Mouse (Mus musculus) T-helper 17 cell (primary cell): ENCODE data around the gene Nmt1.

Experiments
- in situ Hi-C, 2 experiments: fragments of 300-600 bp; cut with MboI, MseI; formaldehyde crosslinking; loops; 1 replicate in 1 of 2; 2 replicates in 1 of 2; pipeline ENCODE4 v1.15.1; 2025; ENCODE audit warnings: high pct_unique_total_duplicates in 2 of 2

The Nmt1 gene

DNA sequence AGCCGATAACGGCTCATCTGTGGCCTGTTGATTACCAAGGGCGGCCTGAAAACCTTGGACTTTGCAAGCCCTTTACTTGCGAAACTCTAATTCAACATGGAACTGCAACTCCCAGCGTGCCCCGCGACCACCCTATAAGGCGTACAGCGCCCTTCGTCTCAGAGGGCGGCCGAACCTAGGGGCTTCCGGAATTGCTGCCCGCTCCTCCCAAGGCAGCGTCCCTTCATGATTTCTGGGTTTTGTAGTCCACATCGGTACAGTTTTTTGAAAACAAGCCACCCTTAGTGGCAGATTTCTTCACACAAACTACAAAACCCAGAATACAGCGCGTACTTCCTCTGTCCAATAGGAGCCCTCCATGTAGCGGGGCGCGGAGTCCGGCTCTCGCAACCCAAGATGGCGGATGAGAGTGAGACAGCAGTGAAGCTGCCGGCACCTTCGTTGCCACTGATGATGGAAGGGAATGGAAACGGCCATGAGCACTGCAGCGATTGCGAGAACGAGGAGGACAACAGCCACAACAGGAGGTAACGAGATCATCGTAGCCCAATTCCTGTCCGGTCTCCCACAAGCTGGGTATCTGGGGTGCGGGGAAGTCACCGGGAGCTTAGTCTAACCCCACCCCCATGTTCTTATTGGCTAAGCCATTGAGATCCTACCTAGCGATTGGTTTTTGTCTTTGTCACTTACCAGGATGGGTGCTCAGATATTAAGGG lies at the start of gene Nmt1, which contains the start of gene Dcakd:
TSS of gene Nmt1 (plus strand) at position 15 of the 716 bp plus-strand sequence.
TSS of gene Dcakd (minus strand) at position 158 of the 716 bp plus-strand sequence.
- in situ Hi-C loops, result loop anchor here in 1 of 2 experiments (10.0 kb wide), 1 partner anchor 666 kb away; the partner anchor contains the start of gene Gosr2

DNA sequence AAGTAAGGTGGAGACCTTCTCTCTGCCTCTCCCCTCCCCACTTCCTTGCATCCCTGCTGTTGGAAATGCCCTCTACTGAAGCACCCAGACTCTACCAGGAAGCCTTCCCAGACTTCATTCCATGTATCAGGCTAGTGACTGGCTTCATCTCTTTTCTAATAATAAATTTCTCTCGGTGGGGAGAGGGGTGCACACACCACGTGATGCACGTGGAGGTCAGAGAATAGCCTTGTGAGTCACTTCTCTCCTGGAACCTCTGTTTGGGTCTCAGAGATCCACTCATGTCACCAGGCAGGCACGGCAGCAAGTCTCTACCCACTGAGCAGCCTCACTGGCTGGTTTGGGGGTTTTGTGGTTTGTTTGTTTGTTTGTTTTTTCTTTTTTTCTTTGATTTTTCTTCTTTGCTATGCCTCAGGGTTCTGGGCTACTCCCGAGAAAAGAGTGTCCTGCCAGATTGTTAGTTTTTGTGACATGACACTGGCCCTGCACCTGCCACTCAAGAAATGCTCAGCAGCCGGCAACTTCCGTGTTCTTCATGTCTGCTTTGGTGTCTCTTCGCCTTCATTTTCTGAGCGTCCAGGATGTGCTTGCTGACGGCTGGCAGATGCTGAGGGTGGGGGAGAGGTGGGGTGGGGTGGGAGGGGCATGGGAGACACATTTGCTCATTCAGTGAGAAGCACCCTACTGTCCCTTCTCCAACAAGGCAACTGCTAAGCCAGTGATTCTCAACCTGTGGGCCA lies 46.7 kb upstream of the Nmt1 start:
- in situ Hi-C loops, result no loop called here

DNA sequence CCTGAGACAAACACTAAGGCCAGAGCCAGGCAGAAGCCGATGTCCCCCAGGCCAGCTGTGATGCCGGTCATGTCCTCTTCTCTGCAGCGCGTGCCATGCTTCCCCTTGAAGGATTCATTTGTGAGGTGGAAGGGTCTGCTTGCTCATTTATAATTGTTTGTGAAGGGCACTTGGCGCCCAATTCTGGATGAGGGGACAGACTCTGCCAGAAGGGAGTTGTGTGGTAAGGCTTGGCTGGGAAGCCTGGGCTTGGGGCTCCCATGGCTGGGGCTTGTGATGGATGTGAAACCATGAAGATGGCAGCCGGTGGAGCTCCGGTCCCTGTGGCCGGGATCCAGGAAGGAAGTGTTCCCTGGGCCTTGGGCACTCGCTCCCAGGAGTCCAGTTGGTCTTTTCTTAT lies 43.9 kb upstream of the Nmt1 start:
- in situ Hi-C loops, result no loop called here

DNA sequence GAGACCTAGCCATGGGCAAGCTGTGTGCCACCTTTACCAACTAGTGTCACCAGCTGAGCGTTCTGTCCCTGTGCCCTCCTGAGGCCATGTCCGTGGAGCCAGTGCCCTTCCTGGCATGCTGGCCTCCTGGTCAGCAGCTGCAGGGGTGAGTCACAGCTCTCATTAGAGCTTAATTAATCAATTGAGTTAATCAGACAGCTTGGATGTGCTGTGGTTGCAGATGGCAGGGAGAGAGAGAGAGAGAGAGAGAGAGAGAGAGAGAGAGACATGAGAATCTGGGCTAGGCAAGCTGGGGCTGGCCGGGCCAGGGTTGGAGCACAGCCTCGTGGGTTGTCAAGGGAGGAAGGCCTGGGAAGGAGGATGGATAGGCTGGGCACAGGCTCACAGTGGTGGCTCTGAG lies 43.4 kb upstream of the Nmt1 start:
- in situ Hi-C loops, result no loop called here

DNA sequence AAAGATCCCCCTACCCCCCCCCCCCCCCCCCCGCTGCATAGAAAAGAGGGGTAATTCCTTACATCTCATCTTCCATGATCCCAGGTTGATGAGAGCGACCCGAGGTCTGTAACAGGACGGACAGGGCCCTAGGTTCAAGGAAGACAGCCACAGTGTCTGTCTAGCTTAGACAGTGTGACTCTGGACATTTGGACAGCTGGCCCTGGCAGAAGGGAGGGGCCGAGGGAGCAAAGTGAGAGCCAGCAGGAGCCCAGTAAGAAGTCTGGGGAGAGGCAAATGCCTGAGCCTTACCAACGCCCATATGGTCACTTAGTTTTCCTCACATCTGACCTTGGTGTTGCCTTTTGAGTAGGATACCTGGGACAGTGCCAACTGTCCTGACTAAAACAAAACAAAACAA lies 42.8 kb upstream of the Nmt1 start:
- in situ Hi-C loops, result no loop called here

DNA sequence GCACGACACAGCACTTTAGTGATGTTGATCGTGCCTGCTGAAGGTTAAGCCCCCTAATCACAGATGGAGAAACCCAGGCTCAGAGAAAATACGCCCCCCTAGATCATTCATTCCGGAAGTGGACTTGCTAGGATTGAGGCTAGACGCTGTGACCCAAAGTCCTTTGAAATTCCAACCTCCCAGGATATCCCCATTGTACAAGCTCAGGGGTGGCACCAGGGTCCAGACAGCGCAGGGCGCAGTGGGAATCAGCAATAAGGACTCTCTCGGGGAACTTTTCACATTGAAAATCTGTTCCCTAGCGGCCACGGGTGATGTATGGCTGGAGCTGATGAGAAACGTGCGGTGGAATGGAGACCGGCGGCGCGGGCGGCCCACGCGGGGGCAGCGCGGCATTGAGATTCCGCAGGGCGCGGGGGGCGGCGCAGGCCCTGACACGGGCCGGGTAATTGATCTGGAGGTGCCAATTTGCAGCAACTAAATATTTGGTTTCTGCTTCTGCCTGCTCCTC lies 38.3 kb upstream of the Nmt1 start:
- in situ Hi-C loops, result loop anchor here (5.0 kb wide), 1 partner anchor 92 kb away; no protein-coding TSS in a partner anchor

DNA sequence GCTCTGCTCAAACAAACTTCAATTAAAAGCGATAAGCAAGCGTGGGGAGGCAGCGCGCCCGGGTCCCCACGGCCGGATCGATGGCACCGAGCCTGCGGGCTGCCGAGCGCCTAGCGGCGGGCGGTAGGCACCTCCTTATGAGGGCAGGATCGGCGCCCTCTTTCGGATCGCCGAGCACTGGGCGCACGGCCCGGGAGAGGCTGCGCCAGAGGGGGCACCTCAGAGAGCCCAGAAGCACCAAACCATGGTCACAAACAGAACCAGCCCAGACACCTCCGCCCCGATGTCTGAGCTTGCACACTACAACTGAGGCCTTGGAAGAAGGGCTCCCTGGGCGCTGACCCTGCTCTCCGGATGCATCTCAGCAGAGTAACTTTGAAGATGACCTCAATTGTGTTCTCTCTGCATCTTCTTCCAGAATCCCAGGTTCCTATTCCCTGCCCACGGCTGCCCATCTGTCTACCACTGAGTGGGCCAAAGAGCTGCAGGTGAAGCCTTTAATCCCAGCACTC lies 37.8 kb upstream of the Nmt1 start:
- in situ Hi-C loops, result loop anchor here (5.0 kb wide), 1 partner anchor 93 kb away; no protein-coding TSS in a partner anchor

DNA sequence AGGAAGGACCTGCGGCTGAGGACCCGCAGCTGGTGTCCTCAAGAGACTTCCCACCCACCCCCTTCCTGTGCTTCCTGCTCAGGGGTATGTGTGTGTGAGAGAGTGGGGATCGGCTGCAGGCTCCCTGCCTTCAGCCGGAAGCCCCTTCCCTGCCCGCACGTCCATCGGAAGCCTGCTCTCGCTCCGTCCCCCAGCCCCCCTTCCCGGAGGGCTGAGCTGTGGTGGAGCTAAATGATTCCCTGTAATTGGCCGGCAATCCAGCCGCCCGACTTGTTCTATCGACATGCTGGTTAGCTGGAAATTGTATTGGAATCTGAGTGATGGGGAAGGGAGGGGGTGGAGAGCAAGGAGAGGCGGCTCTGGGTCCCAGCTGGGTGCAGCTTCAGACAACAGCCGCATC lies 36.3 kb upstream of the Nmt1 start:
- in situ Hi-C loops, result loop anchor here (5.0 kb wide), 1 partner anchor 94 kb away; no protein-coding TSS in a partner anchor

DNA sequence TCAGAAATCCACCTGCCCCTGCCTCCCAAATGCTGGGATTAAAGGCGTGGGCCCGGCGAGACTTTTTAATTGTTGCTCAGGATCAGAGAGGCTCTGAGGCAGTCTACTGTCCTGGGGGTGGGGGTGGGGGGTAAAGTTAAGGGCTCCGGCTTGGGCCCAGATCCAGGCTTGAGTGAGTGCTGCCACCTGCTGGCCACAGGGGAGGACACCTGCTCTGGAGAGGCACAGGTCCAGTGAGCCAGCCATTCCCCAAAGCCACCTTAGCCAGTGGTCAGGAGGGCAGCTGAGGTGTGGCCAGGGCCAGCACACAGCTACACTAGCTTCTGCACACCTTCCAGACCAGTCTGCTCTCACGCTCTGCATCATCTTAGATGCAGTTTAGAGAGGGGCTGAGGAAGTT lies 35.0 kb upstream of the Nmt1 start:
- in situ Hi-C loops, result loop anchor here (5.0 kb wide), 1 partner anchor 96 kb away; no protein-coding TSS in a partner anchor

DNA sequence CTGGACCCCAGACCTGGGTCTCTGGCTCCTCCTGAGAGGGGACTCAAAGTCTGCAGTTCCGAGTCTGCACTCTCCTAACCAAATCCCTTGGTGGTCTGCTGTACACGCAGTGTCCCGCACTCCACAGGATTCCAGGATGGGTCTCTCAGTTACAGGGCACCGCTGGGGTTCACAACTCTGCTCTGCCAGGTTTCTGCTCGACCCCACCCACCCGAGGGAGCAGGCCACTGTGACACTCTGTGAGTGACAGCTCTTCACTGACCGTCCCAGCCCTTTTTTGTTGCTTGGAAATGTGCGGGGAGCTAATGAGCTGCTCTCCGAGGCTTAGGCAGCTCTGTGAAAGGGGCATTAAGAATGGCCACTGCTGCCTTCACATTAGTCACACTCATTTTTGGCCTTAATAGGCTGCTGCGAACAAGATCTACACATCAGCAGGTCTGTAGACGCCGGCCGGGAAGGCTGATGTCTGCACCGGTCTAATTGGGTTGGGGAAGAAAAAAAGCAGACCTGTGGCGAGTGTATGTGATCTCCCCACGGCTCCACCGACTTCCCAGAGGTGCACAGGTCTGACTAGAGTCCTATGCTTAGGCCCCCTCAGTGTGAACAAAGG lies 34.5 kb upstream of the Nmt1 start:
- in situ Hi-C loops, result loop anchor here (5.0 kb wide), 1 partner anchor 96 kb away; no protein-coding TSS in a partner anchor

DNA sequence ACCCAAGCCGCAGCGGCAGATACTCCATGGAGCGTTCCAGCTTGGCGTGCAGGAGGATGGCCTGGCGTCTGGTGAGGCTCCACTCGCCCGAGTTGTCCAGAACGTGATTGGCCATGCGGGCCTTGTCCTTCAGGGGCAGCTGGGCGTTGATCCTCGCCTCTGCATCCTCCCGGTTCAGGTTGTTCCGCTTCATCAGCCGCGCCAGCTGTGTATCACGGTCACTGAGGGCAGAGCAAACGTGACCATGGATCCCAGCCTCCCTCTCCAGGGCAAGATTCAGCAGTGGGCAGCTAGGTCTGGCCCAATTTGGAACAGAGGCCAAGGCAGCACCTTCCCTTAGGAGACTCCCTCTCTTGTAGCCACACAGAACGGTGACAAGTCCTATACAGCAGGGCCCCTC lies 33.0 kb upstream of the Nmt1 start:
- in situ Hi-C loops, result loop anchor here (5.0 kb wide), 1 partner anchor 98 kb away; no protein-coding TSS in a partner anchor

DNA sequence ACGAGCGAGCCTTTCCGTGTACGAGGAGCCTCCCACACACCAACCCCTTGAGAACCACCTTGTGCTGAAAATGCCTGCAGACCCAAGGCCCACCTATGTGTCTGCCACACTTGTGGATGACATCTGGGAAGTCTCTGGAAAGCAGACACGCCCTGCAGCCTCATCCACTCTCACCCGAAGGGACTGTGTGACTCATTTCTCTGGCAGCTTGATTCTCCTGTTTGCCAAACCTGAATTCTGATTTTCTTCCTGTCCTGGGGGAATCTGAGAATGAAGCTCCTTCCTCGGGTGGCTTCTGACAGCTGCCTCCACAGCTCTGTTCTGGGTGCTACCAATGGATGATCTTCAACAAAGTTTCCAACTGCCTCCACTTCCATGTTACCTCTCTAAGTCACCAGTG lies 31.6 kb upstream of the Nmt1 start:
- in situ Hi-C loops, result no loop called here

DNA sequence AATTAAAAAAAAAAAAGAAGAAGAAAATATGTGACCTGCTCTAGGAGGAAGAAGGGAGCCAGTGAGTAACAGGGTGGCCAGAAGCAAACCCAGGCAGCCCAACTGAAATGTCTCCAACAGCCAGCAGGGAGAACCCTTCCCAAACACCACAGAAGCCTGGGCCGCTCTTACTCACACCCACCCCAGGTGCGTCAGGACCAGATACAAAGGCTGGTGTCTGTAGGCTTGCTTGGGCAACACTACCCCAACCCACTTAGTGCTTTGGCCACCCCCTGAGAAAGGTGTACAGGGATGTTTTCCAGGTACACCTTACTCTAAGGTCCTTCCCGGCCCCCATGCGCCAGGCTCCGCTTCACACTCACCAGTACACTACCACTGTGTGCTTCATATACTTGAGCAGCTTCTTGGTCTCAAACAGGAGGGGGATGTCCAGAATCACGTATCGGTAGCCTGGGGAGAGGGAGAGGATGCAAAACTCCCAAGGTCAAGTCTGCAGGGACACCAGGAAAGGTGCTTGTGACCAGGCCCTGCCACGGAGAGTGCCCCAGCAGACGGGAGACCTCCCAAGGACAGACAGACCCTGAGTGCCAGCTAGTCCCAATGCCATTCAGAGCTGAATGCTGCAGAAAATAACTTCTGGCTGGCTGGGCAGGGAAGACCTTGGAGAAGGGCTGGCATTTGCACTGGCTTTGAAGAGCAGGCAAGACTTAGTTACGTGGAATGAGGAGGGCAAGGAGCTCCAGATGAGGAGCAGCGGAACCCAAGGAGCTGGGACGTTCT lies 30.8 kb upstream of the Nmt1 start:
- in situ Hi-C loops, result no loop called here

DNA sequence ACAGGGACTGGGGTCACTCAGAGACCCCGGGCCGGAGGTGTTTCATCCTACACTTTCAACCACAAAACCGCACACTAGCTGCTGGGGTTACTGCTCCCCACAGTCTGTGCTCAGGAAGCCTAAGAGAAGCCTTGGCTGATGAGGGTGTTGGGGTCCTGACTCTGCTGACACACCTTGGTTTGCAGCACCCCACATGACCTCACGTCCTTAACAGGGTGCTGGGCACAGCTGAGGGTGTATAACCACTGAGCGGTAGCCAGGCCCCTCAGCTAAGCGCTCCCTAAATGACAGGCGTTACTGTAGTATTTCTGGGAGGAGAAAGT lies 29.8 kb upstream of the Nmt1 start:
- in situ Hi-C loops, result no loop called here

DNA sequence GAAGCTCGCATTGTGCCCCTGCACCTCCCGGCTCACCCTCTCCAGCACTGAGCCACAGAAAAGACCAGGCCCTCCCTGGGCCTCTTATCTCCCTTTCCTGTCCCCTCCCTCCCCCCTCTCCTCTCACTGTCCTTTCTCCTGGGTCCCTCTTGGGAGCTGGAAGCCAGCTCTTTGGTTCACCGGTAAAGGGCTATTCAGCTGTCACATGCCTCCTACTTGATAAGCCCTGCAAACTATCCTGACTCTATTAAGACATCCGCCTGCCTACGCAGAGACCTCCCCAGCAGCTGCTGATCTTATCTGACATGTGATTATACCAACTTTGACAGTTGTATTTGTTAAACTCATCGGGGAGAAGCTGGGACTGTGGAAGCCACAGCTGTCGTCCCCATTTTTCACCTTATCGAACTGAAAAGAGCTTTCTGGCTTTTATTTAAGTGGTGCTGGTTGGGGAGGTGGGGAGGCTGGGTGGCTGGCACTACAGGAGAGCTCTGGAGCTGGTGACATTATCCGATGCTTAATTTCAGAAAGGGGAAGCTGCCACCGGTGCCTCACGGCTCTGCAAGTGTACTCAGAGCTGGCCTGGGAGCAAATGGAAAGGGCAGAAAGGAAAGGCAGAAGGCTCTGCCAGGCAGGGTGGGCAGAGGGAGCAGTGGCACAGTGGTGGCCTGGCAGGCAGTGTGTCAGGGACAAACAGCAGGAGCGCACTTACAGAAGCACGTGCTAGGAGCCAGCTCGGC lies 29.2 kb upstream of the Nmt1 start:
- in situ Hi-C loops, result no loop called here

DNA sequence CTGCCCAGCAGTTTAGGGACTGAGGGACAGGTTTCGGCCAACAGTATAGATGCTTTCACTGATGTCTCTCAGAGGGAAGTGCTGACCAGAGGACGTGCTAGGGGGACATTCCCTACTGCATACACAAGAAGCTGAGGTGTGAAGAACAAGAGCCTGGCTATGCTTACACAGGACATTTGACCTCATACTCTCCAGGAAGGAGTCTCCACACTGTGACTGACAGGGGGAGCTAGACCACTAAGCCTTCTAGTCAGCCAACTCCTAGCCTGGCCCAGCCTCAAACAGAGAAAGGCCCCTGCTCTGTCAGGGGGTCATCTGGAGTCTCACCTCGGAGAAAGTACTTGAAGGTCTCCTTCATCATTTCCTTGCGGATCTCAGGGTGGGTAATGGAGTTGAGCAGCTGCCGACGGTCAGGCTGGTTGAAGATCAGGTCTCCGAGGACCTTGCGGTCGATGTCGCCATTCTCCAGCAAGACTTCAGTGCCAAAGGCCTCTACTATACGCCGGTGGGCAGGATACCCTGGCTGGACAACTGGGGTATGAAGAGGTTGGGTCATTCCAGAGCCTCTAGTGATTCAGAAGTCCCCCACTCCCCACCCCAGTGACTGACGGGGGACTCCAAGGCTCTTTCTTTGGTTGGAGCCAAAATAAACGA lies 28.5 kb upstream of the Nmt1 start:
- in situ Hi-C loops, result no loop called here

DNA sequence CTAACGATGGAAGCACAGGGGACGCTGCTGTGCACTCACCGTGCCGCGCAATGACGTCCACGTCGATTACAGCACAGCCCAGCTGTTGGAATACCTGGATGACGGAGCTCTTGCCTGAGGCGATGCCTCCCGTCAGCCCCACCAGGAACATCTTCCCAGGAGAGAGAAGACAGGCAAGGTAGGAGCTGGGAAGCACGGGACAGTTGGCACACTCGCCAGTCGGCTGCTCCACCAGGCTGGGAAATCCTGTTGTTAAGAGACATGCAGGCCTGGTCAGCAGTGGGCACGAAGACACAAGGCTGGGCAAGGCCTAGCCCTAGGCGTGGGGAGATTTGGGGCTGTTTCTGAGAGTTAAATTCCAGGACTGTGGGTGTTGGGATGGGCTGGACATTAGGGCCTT lies 27.9 kb upstream of the Nmt1 start:
- in situ Hi-C loops, result no loop called here

DNA sequence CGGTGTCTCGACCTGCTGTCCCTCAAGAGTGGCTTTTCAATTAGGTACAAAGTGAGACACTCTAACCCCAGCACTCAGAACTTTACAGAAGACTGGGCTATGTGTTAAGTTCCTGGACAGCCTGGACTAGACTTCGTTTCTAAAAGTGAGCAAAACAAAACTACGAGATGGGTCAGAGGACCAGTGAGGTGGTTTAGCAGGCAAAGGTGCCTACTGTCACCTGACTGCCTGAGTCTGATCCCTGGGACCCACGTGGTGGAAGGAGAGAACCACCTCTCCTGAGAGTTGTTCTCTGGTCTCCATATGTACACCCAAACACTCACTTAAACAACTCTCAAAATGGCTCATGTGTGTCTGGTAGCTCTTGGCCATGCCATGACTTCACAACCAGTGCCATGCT lies 26.9 kb upstream of the Nmt1 start:
- in situ Hi-C loops, result no loop called here

DNA sequence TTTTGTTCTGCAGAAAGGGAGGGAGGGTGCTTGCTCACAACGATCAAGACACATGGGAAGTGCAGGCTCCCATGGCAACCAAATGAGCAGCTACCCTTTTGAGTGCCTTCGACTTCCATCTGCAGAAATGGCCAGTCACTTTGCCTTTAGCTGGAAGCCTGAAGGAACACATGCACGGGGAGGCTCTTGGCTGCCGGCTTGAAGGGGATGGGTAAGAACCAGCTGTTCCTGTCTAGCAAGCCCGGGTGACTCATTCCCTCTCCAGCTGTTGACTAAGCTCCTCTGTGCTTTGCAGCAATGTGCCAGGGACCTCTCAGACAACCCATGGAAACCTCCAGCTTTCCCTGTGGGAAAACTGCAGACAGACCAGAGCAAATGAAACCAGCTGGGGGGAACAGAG lies 24.8 kb upstream of the Nmt1 start:
- in situ Hi-C loops, result no loop called here

DNA sequence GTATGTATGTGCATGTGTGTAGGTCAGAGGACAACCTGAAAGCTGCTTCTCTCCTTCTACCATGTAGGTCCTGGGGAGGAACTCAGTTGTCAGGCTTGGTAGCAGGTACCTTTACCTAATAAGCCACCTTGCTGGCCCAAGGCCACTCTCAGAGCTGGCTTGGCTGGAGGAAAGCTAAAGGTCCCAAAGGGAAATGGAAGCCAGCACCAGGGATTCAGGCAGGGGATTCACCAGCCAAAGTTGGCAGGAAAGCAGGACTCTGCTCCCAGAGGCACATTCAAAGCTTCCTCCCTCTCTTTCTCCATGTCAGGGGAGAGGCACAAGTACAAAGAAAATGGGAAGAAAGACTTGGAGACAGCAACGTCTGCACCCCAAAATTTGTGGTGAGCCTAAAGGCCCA lies 23.1 kb upstream of the Nmt1 start:
- in situ Hi-C loops, result no loop called here
